Mouse (Mus musculus): ENCODE measurements around the gene Ovol3. TPM values are rescaled to one million over a fixed set of nuclear protein-coding genes. Genes with fewer than 3 reads are reported as not detected.
A peak's percentile ranks its signal among the peaks of the same experiment; 100 is the strongest.

Gene Ovol3
- total RNA-seq, 2 experiments from 2014 or later = not detected

DNA sequence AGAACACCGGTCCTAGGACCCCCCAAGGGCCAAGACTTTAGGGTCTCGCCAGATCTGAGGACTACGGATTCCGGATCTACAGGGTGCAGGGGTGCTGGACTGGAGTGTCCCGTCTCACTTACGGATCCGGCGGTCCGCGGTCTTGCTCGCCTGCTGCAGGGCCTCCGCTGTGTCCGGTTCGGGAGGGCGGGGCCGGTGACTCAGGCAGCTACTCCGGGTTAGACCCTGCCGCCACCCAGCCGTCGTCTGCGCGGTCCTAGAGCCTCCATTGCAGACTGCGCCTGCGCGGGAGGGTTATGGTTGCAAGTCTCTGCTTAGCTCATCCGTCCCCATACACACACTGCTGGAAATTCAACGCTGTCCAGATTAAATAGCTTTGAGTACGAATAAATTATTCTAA is 40.6 kb downstream of the Ovol3 start:
- DNase-seq (ENCODE audit: low spot score in 2 of 2) = peak; percentile 89 to 95

DNA sequence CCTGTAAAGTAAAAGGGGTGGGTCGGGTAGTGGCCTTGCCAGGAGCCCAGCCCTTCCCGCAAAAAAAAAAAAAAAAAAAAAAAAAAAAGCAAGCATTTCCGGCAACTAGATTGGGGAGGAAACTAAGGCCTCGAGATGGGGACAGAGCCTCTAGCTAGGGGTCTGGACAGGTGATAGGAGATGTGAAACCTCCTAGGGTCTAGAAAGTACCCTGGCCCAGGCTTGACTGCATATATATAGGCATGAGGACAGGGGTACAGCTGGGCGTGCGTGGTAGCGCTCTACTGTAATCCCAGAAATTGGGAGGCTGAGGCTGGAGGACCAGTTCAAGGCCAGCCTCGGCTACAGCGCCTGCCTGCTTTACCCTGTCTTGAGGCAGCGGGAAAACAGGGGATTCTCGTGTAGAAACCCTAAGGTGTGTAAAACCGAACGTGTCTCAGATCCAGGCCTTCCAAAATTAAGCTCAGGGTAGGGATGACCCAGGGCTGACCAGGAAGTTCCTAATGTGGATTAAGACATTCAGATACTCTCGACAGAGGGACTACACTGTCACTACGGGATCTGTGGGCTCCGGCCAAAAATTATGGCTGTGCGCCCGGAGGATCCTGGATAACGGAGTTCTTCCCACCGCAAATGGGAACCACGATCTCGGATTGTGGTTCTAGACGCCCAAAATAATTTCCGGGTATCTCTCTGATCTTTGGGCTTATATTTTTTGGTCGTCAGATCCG is 41.3 kb downstream of the Ovol3 start:
- DNase-seq (ENCODE audit: low spot score in 2 of 2) = peak; percentile 52 to 60

DNA sequence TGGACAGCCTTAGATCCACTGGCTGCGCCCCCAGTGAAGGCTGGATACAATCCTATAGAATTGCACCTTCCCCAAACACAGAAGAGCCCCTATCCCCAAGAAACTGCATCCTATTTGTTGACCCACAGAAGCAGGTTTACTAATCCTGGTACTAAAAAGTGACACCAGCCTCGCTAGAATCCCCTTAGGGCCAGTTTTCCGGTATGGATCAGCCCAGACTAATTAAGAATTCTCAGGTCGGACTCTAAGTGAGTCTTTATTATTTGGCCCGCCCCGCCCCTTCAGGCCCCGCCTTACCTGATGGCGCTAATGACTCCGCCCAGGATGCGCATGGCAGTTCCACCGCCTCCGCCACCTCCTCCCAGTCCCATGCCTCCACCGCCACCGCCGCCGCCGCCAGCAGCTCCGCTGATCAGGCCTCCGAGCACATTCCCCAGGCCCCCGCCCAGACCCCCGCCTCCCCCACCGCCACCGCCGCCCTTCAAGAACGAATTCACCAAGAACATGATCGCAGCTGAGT is 41.9 kb downstream of the Ovol3 start:
- DNase-seq (ENCODE audit: low spot score in 2 of 2) = peak; percentile 57 to 71

- no peak for DNase-seq (ENCODE audit: low spot score in 2 of 2)
Observed at GRCm38 (mm10) chr7:30193013-30193412, 42.5 kb downstream of the Ovol3 start.

DNA sequence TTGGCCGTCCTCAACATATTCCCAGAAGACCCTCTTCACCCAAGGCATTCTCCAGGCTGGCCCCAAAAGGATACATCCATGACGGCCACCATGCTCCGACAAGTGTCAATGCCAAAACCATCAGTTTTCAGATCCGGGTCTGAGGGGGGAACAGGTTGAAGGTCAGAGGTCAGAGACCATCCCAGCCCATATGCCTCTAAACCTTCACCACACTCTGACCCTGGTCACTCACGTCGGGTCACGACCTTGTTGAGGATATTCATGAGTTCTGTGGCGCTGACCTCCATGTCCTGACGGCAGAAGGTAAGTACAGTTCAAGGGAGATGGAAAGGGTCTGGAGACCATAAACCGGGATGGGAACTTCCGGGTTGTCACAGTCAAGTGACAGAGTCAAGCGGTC is 43.4 kb downstream of the Ovol3 start:
- no peak for DNase-seq (ENCODE audit: low spot score in 2 of 2)

- no peak for DNase-seq (ENCODE audit: low spot score in 2 of 2)
Observed at GRCm38 (mm10) chr7:30189116-30189491, 46.4 kb downstream of the Ovol3 start.

GRCm38 (mm10) chr7:30188344-30189115 is 47.0 kb downstream of the Ovol3 start:
- no peak for DNase-seq (ENCODE audit: low spot score in 2 of 2)

DNA sequence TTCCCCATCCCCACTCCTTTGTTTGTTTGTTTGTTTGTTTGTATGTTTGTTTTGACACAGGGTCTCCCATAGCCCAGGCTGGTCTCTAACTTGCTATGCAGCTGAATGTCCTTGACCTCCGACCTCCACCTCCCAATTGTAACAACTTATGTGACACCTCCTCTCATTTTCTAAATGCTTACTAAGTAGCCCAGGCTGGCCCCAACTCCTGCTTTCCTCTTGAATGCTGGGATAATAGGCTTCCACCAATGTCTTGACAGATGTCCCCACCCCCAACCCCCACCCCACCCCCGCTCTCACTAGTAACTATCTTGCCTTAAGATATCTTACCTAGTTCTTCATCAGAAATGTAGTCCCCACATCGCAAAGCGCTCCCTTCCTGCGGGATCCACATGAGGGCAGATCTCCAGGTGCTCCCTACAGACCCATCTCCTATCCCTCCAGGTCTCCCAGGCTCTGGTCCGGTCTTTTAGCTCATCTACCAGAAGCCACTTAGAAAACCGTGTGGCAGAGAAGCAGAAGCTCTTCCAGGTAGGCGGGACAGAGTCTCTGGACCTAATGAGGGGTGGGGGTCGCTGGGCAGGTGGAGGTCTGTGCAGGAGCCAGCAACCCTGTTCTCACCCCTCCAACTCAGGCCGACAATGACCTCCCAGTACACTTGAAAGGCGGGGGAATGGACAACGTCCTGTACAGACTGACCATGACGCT is 50.7 kb downstream of the Ovol3 start:
- DNase-seq (ENCODE audit: low spot score in 2 of 2) = no peak

DNA sequence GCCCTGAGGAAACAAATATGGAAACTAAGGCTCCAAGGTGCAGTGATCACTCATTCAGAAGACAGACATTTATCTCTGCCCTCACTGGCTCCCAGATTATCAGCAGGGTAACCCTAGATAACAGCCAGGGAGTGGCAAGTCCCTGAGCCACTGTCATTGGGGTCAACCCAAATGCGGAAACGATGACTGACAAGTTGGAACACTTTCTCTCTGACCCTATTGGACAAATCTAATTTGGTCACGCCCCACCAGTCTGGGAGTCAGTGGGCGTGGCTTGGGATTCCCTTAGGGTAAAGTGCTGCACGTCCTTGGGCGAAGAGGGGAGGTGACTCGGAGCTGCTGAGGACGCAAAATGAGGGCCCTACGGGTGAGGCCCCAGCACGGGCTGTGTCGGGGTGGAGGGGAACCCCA is 51.6 kb downstream of the Ovol3 start, which contains the start of gene Cox7a1:
Cox7a1 (plus strand) TSS at position 266 of the 411 bp plus-strand sequence.
- peak; percentile 47 to 68 for DNase-seq (ENCODE audit: low spot score in 2 of 2)

Other genes with a start within 250 kb of the Ovol3 start
- gene Zfp14, start 184.3 kb downstream of the Ovol3 start, total RNA-seq (2021) = 1 to 10 TPM; 7.4 to 8.9 TPM
- 1 to 10 TPM; 3.6 to 4.5 TPM for gene Zfp82, start 162.8 kb downstream of the Ovol3 start, total RNA-seq (2021)
- gene Gm26920, start 145.3 kb downstream of the Ovol3 start, total RNA-seq (2021) = not detected
- 1 to 10 TPM; 6.9 to 8.5 TPM for gene Zfp566, start 145.2 kb downstream of the Ovol3 start, total RNA-seq (2021)
- 10 to 100 TPM; 65.1 to 72.3 TPM for gene Zfp260, start 140.9 kb downstream of the Ovol3 start, total RNA-seq (2021)
- gene Zfp382, start 113.8 kb downstream of the Ovol3 start, total RNA-seq (2021) = 10 to 100 TPM; 25.3 to 27.6 TPM
- gene Zfp146, start 66.0 kb downstream of the Ovol3 start, total RNA-seq (2021) = 10 to 100 TPM; 48.4 to 52.6 TPM
- gene Cox7a1, start 51.6 kb downstream of the Ovol3 start, total RNA-seq (2021) = 1 to 10 TPM; 6.2 to 8.6 TPM
- gene Capns1, start 36.9 kb downstream of the Ovol3 start, total RNA-seq (2021) = 100 to 1,000 TPM; 206 to 239 TPM
- 10 to 100 TPM; 53.9 to 58.0 TPM for gene Polr2i, start 3.8 kb downstream of the Ovol3 start, total RNA-seq (2021)
- 100 to 1,000 TPM; 135 to 139 TPM for gene Tbcb, start 3.5 kb downstream of the Ovol3 start, total RNA-seq (2021)
- under 1 TPM; 0.35 to 0.67 TPM for gene Thap8, start 44.4 kb upstream of the Ovol3 start, total RNA-seq (2021)
- gene Wdr62, start 44.7 kb upstream of the Ovol3 start, total RNA-seq (2021) = 1 to 10 TPM; 2.7 to 3.0 TPM
- 100 to 1,000 TPM; 501 to 515 TPM for gene Clip3, start 56.0 kb upstream of the Ovol3 start, total RNA-seq (2021)
- gene Alkbh6, start 73.0 kb upstream of the Ovol3 start, total RNA-seq (2021) = 10 to 100 TPM; 41.6 to 45.9 TPM
- gene Syne4, start 79.1 kb upstream of the Ovol3 start, total RNA-seq (2021) = 1 to 10 TPM; 4.2 to 5.8 TPM
- under 1 TPM; 0.43 to 0.74 TPM for gene E130208F15Rik, start 86.0 kb upstream of the Ovol3 start, total RNA-seq (2021)
- 1 to 10 TPM; 7.8 to 8.9 TPM for gene Sdhaf1, start 88.2 kb upstream of the Ovol3 start, total RNA-seq (2021)
- 10 to 100 TPM; 32.5 to 35.5 TPM for gene Lrfn3, start 127.0 kb upstream of the Ovol3 start, total RNA-seq (2021)
- 10 to 100 TPM; 26.7 to 30.1 TPM for gene Tyrobp, start 178.0 kb upstream of the Ovol3 start, total RNA-seq (2021)
- gene Hcst, start 184.1 kb upstream of the Ovol3 start, total RNA-seq (2021) = not detected
- gene Nfkbid, start 186.0 kb upstream of the Ovol3 start, total RNA-seq (2021) = 1 to 10 TPM; 3.7 to 3.8 TPM
- 100 to 1,000 TPM; 981 to 987 TPM for gene Aplp1, start 209.8 kb upstream of the Ovol3 start, total RNA-seq (2021)
- 10 to 100 TPM in 1 of 2 experiments, 1 to 10 TPM in 1; 8.5 to 15.5 TPM for gene Kirrel2, start 222.0 kb upstream of the Ovol3 start, total RNA-seq (2021)
- gene Nphs1, start 222.6 kb upstream of the Ovol3 start, total RNA-seq (2021) = 1 to 10 TPM; 1.2 to 1.3 TPM

All from layer of hippocampus, postnatal 14 days (tissue).